Mouse (Mus musculus) liver, embryonic 11.5 days (tissue): ENCODE data around the gene Mbtps1. TPM values are rescaled to one million over a fixed set of nuclear protein-coding genes. Genes with fewer than 3 reads are reported as not detected.

ENCODE experiments used
- ATAC-seq: fragments of 200-750 bp; cut with Nextera tagmentation; replicated peaks from 2 replicates; pipeline ENCODE4 v1.8.0; 2017; ENCODE audit warnings: moderate number of reproducible peaks, mild to moderate bottlenecking, moderate TSS enrichment, moderate library complexity; ENCODE audit not compliant: low FRiP score
- DNase-seq: peaks from one replicate; pipeline ENCODE4 v3.0.0-alpha.2; 2017; ENCODE audit warnings: low spot score
- H3K27ac ChIP-seq: fragments of 300-500 bp; sonication (generic); 2 replicates; pipeline ENCODE4 v1.5.1; 2014; ENCODE audit warnings: mild to moderate bottlenecking, low read depth, low read length, control low read depth
- H3K27me3 ChIP-seq: fragments of 300-500 bp; sonication (generic); replicated peaks from 2 replicates; pipeline ENCODE4 v1.6.1; 2014; ENCODE audit warnings: low read length, mixed read lengths; ENCODE audit not compliant: control insufficient read depth, insufficient read depth
- H3K36me3 ChIP-seq: fragments of 300-500 bp; sonication (generic); 2 replicates; pipeline ENCODE4 v1.6.1; 2014; ENCODE audit warnings: mild to moderate bottlenecking, low read length, moderate library complexity, mixed read lengths; ENCODE audit not compliant: control insufficient read depth, insufficient read depth
- H3K4me1 ChIP-seq: fragments of 300-500 bp; sonication (generic); replicated peaks from 2 replicates; pipeline ENCODE4 v1.6.1; 2014; ENCODE audit warnings: low read length, mixed read lengths; ENCODE audit not compliant: control insufficient read depth, insufficient read depth
- H3K4me2 ChIP-seq: fragments of 300-500 bp; sonication (generic); 2 replicates; pipeline ENCODE4 v1.6.1; 2014; ENCODE audit warnings: mild to moderate bottlenecking, control low read depth, moderate library complexity
- H3K4me3 ChIP-seq: fragments of 300-500 bp; sonication (generic); 2 replicates; pipeline ENCODE4 v1.5.1; 2014; ENCODE audit warnings: low read depth, low read length, control low read depth
- H3K9ac ChIP-seq: fragments of 300-500 bp; sonication (generic); 2 replicates; pipeline ENCODE4 v1.6.1; 2014; ENCODE audit warnings: low read depth, low read length, control low read depth
- H3K9me3 ChIP-seq: fragments of 300-500 bp; sonication (generic); 2 replicates; pipeline ENCODE4 v1.6.1; 2016; ENCODE audit warnings: low read length, inconsistent platforms, mixed read lengths; ENCODE audit not compliant: control insufficient read depth
- WGBS: fragments of 180-500 bp; shearing (Covaris S2); extraction: QIAGEN DNeasy Blood & Tissue Kit; methylation state at CpG from one replicate; pipeline ENCODE4 v1.1.7; 2014; 5-methylcytosine and 5-hydroxymethylcytosine counted together
- polyA plus RNA-seq: library from polyadenylated mRNA; unstranded; fragments of >200 nt; fragmentation: Nextera tagmentation; extraction: Ambion mirVana; gene quantifications from 2 replicates; pipeline ENCODE4 v1.2.1, GENCODE M21; 2014

Gene Mbtps1
- polyA plus RNA-seq, 1 experiment from 2014 or later, result 68.6 TPM

- H3K4me1 ChIP-seq, result peaks cover 7% of the 10 kb centered on the region; the same call in 1 of the 2 replicates
- H3K27ac ChIP-seq, result no peak overlapping the region
- no peak for ATAC-seq
Observed at GRCm38 (mm10) chr8:119588321-119588720, 29.8 kb upstream of the Mbtps1 start.

GRCm38 (mm10) chr8:119585901-119586300, 27.4 kb upstream of the Mbtps1 start:
- no peak overlapping the region for H3K27ac ChIP-seq

More at GRCm38 (mm10) chr8:119588321-119588720, 29.8 kb upstream of the Mbtps1 start:
- no peaks in the 10 kb centered on the region for H3K9me3 ChIP-seq
- DNase-seq, result no peak
- no peak overlapping the region for H3K4me3 ChIP-seq
- no peaks in the 10 kb centered on the region for H3K36me3 ChIP-seq
- no peak overlapping the region for H3K9ac ChIP-seq
- 73% methylated on average over 4 of the region's 4 CpGs for WGBS
- no peak overlapping the region for H3K4me2 ChIP-seq
- H3K27me3 ChIP-seq, result no peaks in the 10 kb centered on the region

GRCm38 (mm10) chr8:119580441-119581161, 22.1 kb upstream of the Mbtps1 start:
- ATAC-seq (peak; percentile 83), DNase-seq (no peak)
- no peak overlapping the region for H3K4me3 ChIP-seq
- H3K27me3 ChIP-seq, result no peaks in the 10 kb centered on the region
- H3K27ac ChIP-seq, result peak overlapping the region; percentile 68
- peak overlapping the region; percentile 0; the same call in 1 of the 2 replicates for H3K9ac ChIP-seq
- no peaks in the 10 kb centered on the region for H3K9me3 ChIP-seq
- peaks cover 30% of the 10 kb centered on the region for H3K4me1 ChIP-seq
- H3K4me2 ChIP-seq, result peak overlapping the region; percentile 43
- WGBS, result 55% methylated on average over 5 of the region's 5 CpGs
- H3K36me3 ChIP-seq, result no peaks in the 10 kb centered on the region

More at GRCm38 (mm10) chr8:119585901-119586300, 27.4 kb upstream of the Mbtps1 start:
- H3K4me3 ChIP-seq, result peak overlapping the region; percentile 31
- peaks cover 19% of the 10 kb centered on the region for H3K4me1 ChIP-seq
- peak overlapping the region; percentile 61 for H3K4me2 ChIP-seq
- H3K36me3 ChIP-seq, result no peaks in the 10 kb centered on the region
- ATAC-seq (0 out of 2 replicates have a peak, but pooled peaks have one; percentile 37), DNase-seq (no peak)
- WGBS, result 26% methylated on average over 24 of the region's 24 CpGs
- 0 out of 2 replicates have a peak overlapping the region, but pooled peaks have one; percentile 17 for H3K9ac ChIP-seq
- H3K9me3 ChIP-seq, result no peaks in the 10 kb centered on the region
- no peaks in the 10 kb centered on the region for H3K27me3 ChIP-seq

GRCm38 (mm10) chr8:119579096-119579495, 20.6 kb upstream of the Mbtps1 start:
- 49% methylated on average over 13 of the region's 13 CpGs for WGBS
- peaks cover 32% of the 10 kb centered on the region for H3K4me1 ChIP-seq

GRCm38 (mm10) chr8:119575366-119575726, 16.8 kb upstream of the Mbtps1 start:
- H3K4me3 ChIP-seq, result peak overlapping the region; percentile 88
- H3K4me1 ChIP-seq, result peaks cover 34% of the 10 kb centered on the region
- peak overlapping the region; percentile 99 for H3K4me2 ChIP-seq
- H3K27me3 ChIP-seq, result no peaks in the 10 kb centered on the region
- no peak for DNase-seq
- ATAC-seq, result no peak
- H3K27ac ChIP-seq, result no peak overlapping the region
- 1% methylated on average over 16 of the region's 16 CpGs for WGBS
- no peaks in the 10 kb centered on the region for H3K9me3 ChIP-seq
- H3K9ac ChIP-seq, result peak overlapping the region; percentile 82
- H3K36me3 ChIP-seq, result no peaks in the 10 kb centered on the region

More at GRCm38 (mm10) chr8:119579096-119579495, 20.6 kb upstream of the Mbtps1 start:
- no peak overlapping the region for H3K27ac ChIP-seq
- no peak overlapping the region for H3K9ac ChIP-seq
- H3K4me3 ChIP-seq, result no peak overlapping the region
- H3K4me2 ChIP-seq, result no peak overlapping the region
- H3K36me3 ChIP-seq, result no peaks in the 10 kb centered on the region
- H3K9me3 ChIP-seq, result no peaks in the 10 kb centered on the region
- no peaks in the 10 kb centered on the region for H3K27me3 ChIP-seq
- ATAC-seq (no peak), DNase-seq (no peak)

GRCm38 (mm10) chr8:119574437-119575365, 16.2 kb upstream of the Mbtps1 start, which contains the start of the genes Hsdl1 and Dnaaf1:
Hsdl1 (minus strand) TSS chr8:119575183.
Dnaaf1 (plus strand) TSS chr8:119575235.
- ATAC-seq (peak; percentile 86), DNase-seq (peak; percentile 96)
- peak within 1 kb of the TSS; percentile 82 for H3K9ac ChIP-seq
- H3K4me2 ChIP-seq, result peak within 1 kb of the TSS; percentile 99
- H3K4me3 ChIP-seq, result peak within 1 kb of the TSS; percentile 88
- H3K27ac ChIP-seq, result peak within 1 kb of the TSS; percentile 72
- H3K27me3 ChIP-seq, result no peaks in the 10 kb centered on the region
- H3K9me3 ChIP-seq, result no peaks in the 10 kb centered on the region
- no peaks in the 10 kb centered on the region for H3K36me3 ChIP-seq
- peaks cover 27% of the 10 kb centered on the region for H3K4me1 ChIP-seq
- under 1% methylated on average over 86 of the region's 97 CpGs for WGBS

- Histone ChIP-seq H3K4me2 (no peak overlapping the region), H3K27me3 (no peaks in the 10 kb centered on the region), H3K36me3 (no peaks in the 10 kb centered on the region), H3K9me3 (no peaks in the 10 kb centered on the region), H3K9ac (no peak overlapping the region), H3K27ac (no peak overlapping the region), H3K4me1 (peaks cover 22% of the 10 kb centered on the region), H3K4me3 (no peak overlapping the region)
- ATAC-seq, result no peak
- WGBS, result 73% methylated on average over 4 of the region's 4 CpGs
- no peak for DNase-seq
Observed at GRCm38 (mm10) chr8:119572411-119572810, 13.9 kb upstream of the Mbtps1 start.

- no peak overlapping the region for H3K4me3 ChIP-seq
- DNase-seq (no peak), ATAC-seq (no peak)
- H3K4me1 ChIP-seq, result peaks cover 22% of the 10 kb centered on the region
- no peaks in the 10 kb centered on the region for H3K9me3 ChIP-seq
- H3K9ac ChIP-seq, result no peak overlapping the region
- no peak overlapping the region for H3K27ac ChIP-seq
- no peak overlapping the region for H3K4me2 ChIP-seq
- peaks cover 1% of the 10 kb centered on the region; the same call in 1 of the 2 replicates for H3K36me3 ChIP-seq
- 64% methylated on average over 6 of the region's 6 CpGs for WGBS
- no peaks in the 10 kb centered on the region for H3K27me3 ChIP-seq
Observed at GRCm38 (mm10) chr8:119571135-119571534, 12.6 kb upstream of the Mbtps1 start.
